Mouse (Mus musculus): ENCODE measurements around the gene Nrde2. TPM values are rescaled to one million over a fixed set of nuclear protein-coding genes. Genes with fewer than 3 reads are reported as not detected.

Gene Nrde2
- total and polyA plus RNA-seq, 2 experiments = 4.5 to 8.1 TPM

- no peak overlapping the region for H3K27ac ChIP-seq (replicated peaks; ENCODE audit: insufficient read depth, low read depth, low read length)
- TF ChIP-seq CTCF (IDR thresholded peaks at IDR 0.05; ENCODE audit: low read depth, low read length) (peak; percentile 84), POLR2A (IDR thresholded peaks at IDR 0.05; ENCODE audit: extremely low read depth, insufficient read depth, low read length) (no peak)
- H3K4me3 ChIP-seq (ENCODE audit: insufficient read depth, low read depth, low read length) = no peak overlapping the region
- peak; percentile 31 for DNase-seq (ENCODE audit: extremely low read depth, low read depth, low spot score)
- 45% methylated on average over 8 of the region's 8 CpGs for WGBS
- H3K27me3 ChIP-seq (ENCODE audit: control insufficient read depth, insufficient read depth, low read length) = no peaks in the 10 kb centered on the region
- peaks cover 19% of the 10 kb centered on the region for H3K36me3 ChIP-seq (ENCODE audit: control insufficient read depth, insufficient read depth, low read length)
- H3K79me2 ChIP-seq (ENCODE audit: control insufficient read depth, insufficient read depth, low read length) = no peaks in the 10 kb centered on the region
- H3K9ac ChIP-seq (ENCODE audit: low read depth, low read length) = no peak overlapping the region
- no peaks in the 10 kb centered on the region for H3K4me1 ChIP-seq (ENCODE audit: control insufficient read depth, insufficient read depth, low read length)
These were observed 27.8 kb downstream of the Nrde2 start for GRCm38 (mm10) chr12:100131655-100132054.

GRCm38 (mm10) chr12:100131167-100131566 is 28.3 kb downstream of the Nrde2 start:
- Histone ChIP-seq H3K27me3 (ENCODE audit: control insufficient read depth, insufficient read depth, low read length) (no peaks in the 10 kb centered on the region), H3K4me3 (ENCODE audit: insufficient read depth, low read depth, low read length) (no peak overlapping the region), H3K4me1 (ENCODE audit: control insufficient read depth, insufficient read depth, low read length) (no peaks in the 10 kb centered on the region), H3K79me2 (ENCODE audit: control insufficient read depth, insufficient read depth, low read length) (no peaks in the 10 kb centered on the region), H3K9ac (ENCODE audit: low read depth, low read length) (no peak overlapping the region), H3K36me3 (ENCODE audit: control insufficient read depth, insufficient read depth, low read length) (peaks cover 16% of the 10 kb centered on the region; the same call in 1 of the 2 replicates), H3K27ac (replicated peaks; ENCODE audit: insufficient read depth, low read depth, low read length) (no peak overlapping the region)
- 92% methylated on average over 9 of the region's 9 CpGs for WGBS
- no peak for DNase-seq (ENCODE audit: extremely low read depth, low read depth, low spot score)
- no peak for TF ChIP-seq CTCF (IDR thresholded peaks at IDR 0.05; ENCODE audit: low read depth, low read length)
- TF ChIP-seq POLR2A (IDR thresholded peaks at IDR 0.05; ENCODE audit: extremely low read depth, insufficient read depth, low read length) = no peak

- 85% methylated on average over 8 of the region's 8 CpGs for WGBS
- Histone ChIP-seq H3K36me3 (ENCODE audit: control insufficient read depth, insufficient read depth, low read length) (peaks cover 22% of the 10 kb centered on the region; the same call in 1 of the 2 replicates), H3K27me3 (ENCODE audit: control insufficient read depth, insufficient read depth, low read length) (no peaks in the 10 kb centered on the region), H3K4me3 (ENCODE audit: insufficient read depth, low read depth, low read length) (no peak overlapping the region), H3K4me1 (ENCODE audit: control insufficient read depth, insufficient read depth, low read length) (no peaks in the 10 kb centered on the region), H3K79me2 (ENCODE audit: control insufficient read depth, insufficient read depth, low read length) (no peaks in the 10 kb centered on the region), H3K9ac (ENCODE audit: low read depth, low read length) (no peak overlapping the region), H3K27ac (replicated peaks; ENCODE audit: insufficient read depth, low read depth, low read length) (no peak overlapping the region)
- DNase-seq (ENCODE audit: extremely low read depth, low read depth, low spot score) = no peak
- TF ChIP-seq CTCF (IDR thresholded peaks at IDR 0.05; ENCODE audit: low read depth, low read length) (no peak), POLR2A (IDR thresholded peaks at IDR 0.05; ENCODE audit: extremely low read depth, insufficient read depth, low read length) (no peak)
These were observed 30.5 kb downstream of the Nrde2 start for GRCm38 (mm10) chr12:100128961-100129360.

- H3K4me1 ChIP-seq (ENCODE audit: control insufficient read depth, insufficient read depth, low read length) = no peaks in the 10 kb centered on the region
- WGBS = 80% methylated on average over 6 of the region's 6 CpGs
- DNase-seq (ENCODE audit: extremely low read depth, low read depth, low spot score) = no peak
- peaks cover 25% of the 10 kb centered on the region for H3K36me3 ChIP-seq (ENCODE audit: control insufficient read depth, insufficient read depth, low read length)
- H3K27ac ChIP-seq (replicated peaks; ENCODE audit: insufficient read depth, low read depth, low read length) = no peak overlapping the region; the same call in 1 of the 2 replicates
- H3K27me3 ChIP-seq (ENCODE audit: control insufficient read depth, insufficient read depth, low read length) = no peaks in the 10 kb centered on the region
- no peaks in the 10 kb centered on the region for H3K79me2 ChIP-seq (ENCODE audit: control insufficient read depth, insufficient read depth, low read length)
- no peak overlapping the region for H3K9ac ChIP-seq (ENCODE audit: low read depth, low read length)
- TF ChIP-seq CTCF (IDR thresholded peaks at IDR 0.05; ENCODE audit: low read depth, low read length) (no peak), POLR2A (IDR thresholded peaks at IDR 0.05; ENCODE audit: extremely low read depth, insufficient read depth, low read length) (no peak)
- no peak overlapping the region for H3K4me3 ChIP-seq (ENCODE audit: insufficient read depth, low read depth, low read length)
These were observed 30.9 kb downstream of the Nrde2 start for GRCm38 (mm10) chr12:100128522-100128921.

- Histone ChIP-seq H3K27ac (replicated peaks; ENCODE audit: insufficient read depth, low read depth, low read length) (no peak overlapping the region; the same call in 1 of the 2 replicates), H3K79me2 (ENCODE audit: control insufficient read depth, insufficient read depth, low read length) (no peaks in the 10 kb centered on the region), H3K9ac (ENCODE audit: low read depth, low read length) (no peak overlapping the region), H3K27me3 (ENCODE audit: control insufficient read depth, insufficient read depth, low read length) (no peaks in the 10 kb centered on the region), H3K4me1 (ENCODE audit: control insufficient read depth, insufficient read depth, low read length) (no peaks in the 10 kb centered on the region), H3K36me3 (ENCODE audit: control insufficient read depth, insufficient read depth, low read length) (peaks cover 31% of the 10 kb centered on the region), H3K4me3 (ENCODE audit: insufficient read depth, low read depth, low read length) (no peak overlapping the region)
- no peak for TF ChIP-seq CTCF (IDR thresholded peaks at IDR 0.05; ENCODE audit: low read depth, low read length)
- TF ChIP-seq POLR2A (IDR thresholded peaks at IDR 0.05; ENCODE audit: extremely low read depth, insufficient read depth, low read length) = no peak
- no peak for DNase-seq (ENCODE audit: extremely low read depth, low read depth, low spot score)
- 72% methylated on average over 8 of the region's 8 CpGs for WGBS
These were observed 31.5 kb downstream of the Nrde2 start for GRCm38 (mm10) chr12:100127866-100128480.
